Mouse (Mus musculus): ENCODE measurements around the gene Acnat1. TPM values are rescaled to one million over a fixed set of nuclear protein-coding genes. Genes with fewer than 3 reads are reported as not detected.
"Not testable (repeated sequence)": the region's sequence is repeated elsewhere in the genome, so short reads cannot be mapped to it uniquely, and the experiment has no call there.

Acnat1 gene
- polyA plus RNA-seq, 1 experiment from 2014 or later = not detected

DNA sequence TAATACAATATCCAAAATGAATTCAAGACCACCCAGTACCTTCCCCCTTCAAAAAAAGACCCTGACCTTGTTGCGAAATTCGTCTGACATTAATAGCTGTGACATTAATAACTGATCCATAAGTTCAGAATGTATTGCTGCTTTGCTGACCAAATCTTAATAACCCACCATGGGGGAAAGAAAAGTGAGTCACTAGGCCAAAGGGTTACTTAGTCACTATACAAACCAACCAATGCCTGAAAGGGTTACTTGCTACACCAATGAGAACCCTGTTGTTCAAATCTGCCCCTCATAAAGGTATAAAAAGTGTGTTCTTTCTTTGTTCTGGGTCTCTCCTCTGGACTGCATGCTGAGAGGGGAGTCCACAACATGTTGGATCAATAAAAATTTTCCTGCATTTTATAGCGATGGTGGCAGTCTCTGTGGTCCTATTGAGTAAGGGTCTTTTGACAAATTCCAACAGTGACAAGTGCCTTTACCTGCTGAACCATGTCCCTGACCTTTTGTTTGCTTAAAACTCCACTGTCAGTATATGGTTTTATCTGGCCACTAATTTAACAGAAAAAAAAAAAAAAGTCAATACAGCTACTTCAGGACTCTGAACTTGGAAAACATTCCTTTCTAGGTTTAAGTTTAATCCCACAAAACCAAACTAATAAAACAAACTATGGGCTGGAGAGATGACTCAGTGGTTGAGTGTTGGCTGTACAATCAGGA, 12.4 kb upstream of the Acnat1 start:
- H3K4me3 ChIP-seq; H3K4me1 ChIP-seq; H3K4me2 ChIP-seq; H3K27ac ChIP-seq (replicated peaks); ATAC-seq (ENCODE audit: extremely low read depth, insufficient number of reproducible peaks, low FRiP score, low TSS enrichment); H3K27me3 ChIP-seq (replicated peaks); H3K9me3 ChIP-seq; H3K9ac ChIP-seq; H3K36me3 ChIP-seq: not testable (repeated sequence)
- WGBS = 76% methylated on average over 3 of the region's 3 CpGs

DNA sequence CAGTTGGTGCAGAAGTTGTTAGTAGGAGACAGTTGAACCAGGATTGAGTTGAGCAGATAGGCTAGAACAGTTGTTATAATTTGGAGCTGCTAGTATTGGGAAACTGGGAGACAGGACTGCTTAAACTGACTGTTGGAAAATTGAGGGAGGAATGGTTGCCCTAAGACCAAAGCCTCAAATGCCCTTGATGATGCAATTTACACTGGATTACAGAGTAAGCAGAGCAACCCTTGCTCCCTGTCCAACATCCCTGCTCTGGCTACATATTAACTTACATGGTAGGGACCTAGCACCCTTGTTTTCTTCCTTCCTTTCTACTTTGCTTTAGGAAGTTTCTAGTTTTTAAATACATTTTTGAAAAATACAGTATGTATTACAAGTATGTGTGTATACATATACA, 11.7 kb upstream of the Acnat1 start:
- Histone ChIP-seq H3K27ac (replicated peaks) (no peak overlapping the region), H3K4me1 (0 out of 2 replicates have a peak, but pooled peaks cover 2% of the 10 kb centered on the region), H3K27me3 (replicated peaks) (no peaks in the 10 kb centered on the region; the same call in 1 of the 2 replicates), H3K9me3 (no peaks in the 10 kb centered on the region), H3K4me3 (no peak overlapping the region), H3K9ac (no peak overlapping the region), H3K4me2 (no peak overlapping the region), H3K36me3 (no peaks in the 10 kb centered on the region)
- ATAC-seq (ENCODE audit: extremely low read depth, insufficient number of reproducible peaks, low FRiP score, low TSS enrichment) = no peak

DNA sequence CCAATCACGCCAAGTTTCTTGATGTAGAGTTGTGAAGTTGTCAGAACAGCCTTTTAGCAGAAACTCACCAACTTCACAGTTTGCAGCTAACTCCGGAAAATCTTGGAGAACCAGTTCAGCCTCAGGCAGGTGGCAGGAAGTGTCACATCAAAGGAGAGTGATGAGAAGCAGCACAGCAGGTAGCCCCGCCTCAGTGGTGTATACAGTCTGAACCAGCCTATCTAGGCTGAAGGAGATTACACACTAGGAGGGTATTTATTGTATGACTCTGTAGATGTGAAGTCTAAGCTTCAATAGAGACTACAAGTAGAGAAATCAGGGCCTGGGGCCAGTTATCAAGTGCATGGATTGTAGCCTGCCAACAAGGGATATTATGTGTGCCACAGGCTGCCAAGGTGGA, 7.2 kb upstream of the Acnat1 start:
- ATAC-seq (ENCODE audit: extremely low read depth, insufficient number of reproducible peaks, low FRiP score, low TSS enrichment) = no peak
- no peak overlapping the region for H3K4me2 ChIP-seq
- 58% methylated on average over 3 of the region's 3 CpGs for WGBS

DNA sequence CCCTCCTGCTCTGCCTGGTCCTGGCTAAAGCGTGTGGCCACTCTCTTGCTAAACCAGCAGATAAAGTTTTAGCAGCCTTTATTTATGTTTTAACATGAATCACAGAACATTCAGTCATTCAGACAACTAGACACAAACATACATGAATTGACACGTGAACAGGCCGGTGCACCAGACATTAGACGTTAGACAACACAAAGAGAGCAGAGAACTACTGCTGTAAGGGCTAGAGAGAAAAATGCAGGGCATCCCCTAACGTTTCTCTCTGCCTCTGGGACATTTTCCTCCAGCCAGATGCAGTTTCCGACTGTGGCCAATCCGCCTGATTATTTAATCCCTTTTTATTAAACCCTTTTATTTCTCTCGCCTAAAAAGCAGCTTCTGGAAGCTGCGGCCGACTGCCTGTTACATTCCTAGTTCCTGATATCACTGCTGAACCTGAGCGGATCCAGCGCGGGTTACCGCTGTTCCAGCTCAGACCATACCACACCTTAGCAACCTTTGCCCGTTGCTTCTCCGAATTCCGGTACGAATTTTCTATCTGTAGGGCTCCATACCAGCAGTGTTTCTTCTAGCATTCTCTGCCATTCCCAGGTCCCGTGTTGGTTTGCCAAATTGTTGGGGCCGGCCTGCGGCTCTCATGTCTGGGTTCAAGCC, 6.5 kb upstream of the Acnat1 start:
- Histone ChIP-seq H3K4me1 (peaks cover 13% of the 10 kb centered on the region), H3K4me2 (peak overlapping the region; percentile 63), H3K9ac (no peak overlapping the region; the same call in 1 of the 2 replicates), H3K27ac (replicated peaks) (no peak overlapping the region), H3K36me3 (no peaks in the 10 kb centered on the region), H3K4me3 (peak overlapping the region; percentile 30), H3K27me3 (replicated peaks) (no peaks in the 10 kb centered on the region; the same call in 1 of the 2 replicates), H3K9me3 (no peaks in the 10 kb centered on the region)
- no peak for ATAC-seq (ENCODE audit: extremely low read depth, insufficient number of reproducible peaks, low FRiP score, low TSS enrichment)
- 17% methylated on average over 21 of the region's 21 CpGs for WGBS

More for the DNA sequence above, 7.2 kb upstream of the Acnat1 start:
- H3K27me3 ChIP-seq (replicated peaks) = no peaks in the 10 kb centered on the region; the same call in 1 of the 2 replicates
- no peak overlapping the region for H3K9ac ChIP-seq
- no peaks in the 10 kb centered on the region for H3K36me3 ChIP-seq
- peaks cover 13% of the 10 kb centered on the region for H3K4me1 ChIP-seq
- H3K4me3 ChIP-seq = no peak overlapping the region
- H3K9me3 ChIP-seq = no peaks in the 10 kb centered on the region
- no peak overlapping the region for H3K27ac ChIP-seq (replicated peaks)

GRCm38 (mm10) chr4:49479035-49479434, 5.3 kb upstream of the Acnat1 start:
- H3K9ac ChIP-seq; H3K36me3 ChIP-seq; H3K9me3 ChIP-seq; ATAC-seq (ENCODE audit: extremely low read depth, insufficient number of reproducible peaks, low FRiP score, low TSS enrichment); H3K27me3 ChIP-seq (replicated peaks); H3K27ac ChIP-seq (replicated peaks); H3K4me3 ChIP-seq: not testable (repeated sequence)
- Histone ChIP-seq H3K4me2 (0 out of 2 replicates have a peak overlapping the region, but pooled peaks have one; percentile 68), H3K4me1 (peaks cover 13% of the 10 kb centered on the region)
- 50% methylated on average over 2 of the region's 2 CpGs for WGBS

GRCm38 (mm10) chr4:49478118-49478877, 4.6 kb upstream of the Acnat1 start:
- ATAC-seq (ENCODE audit: extremely low read depth, insufficient number of reproducible peaks, low FRiP score, low TSS enrichment) = no peak
- 21% methylated on average over 19 of the region's 19 CpGs for WGBS
- H3K4me3 ChIP-seq = peak overlapping the region; percentile 46
- peak overlapping the region; percentile 68 for H3K4me2 ChIP-seq
- H3K27me3 ChIP-seq (replicated peaks) = no peaks in the 10 kb centered on the region; the same call in 1 of the 2 replicates
- no peaks in the 10 kb centered on the region for H3K9me3 ChIP-seq
- H3K27ac ChIP-seq (replicated peaks) = no peak overlapping the region
- H3K9ac ChIP-seq = peak overlapping the region; percentile 62
- H3K36me3 ChIP-seq = no peaks in the 10 kb centered on the region
- H3K4me1 ChIP-seq = peaks cover 13% of the 10 kb centered on the region

- Histone ChIP-seq H3K4me2 (no peak overlapping the region), H3K9me3 (no peaks in the 10 kb centered on the region), H3K36me3 (no peaks in the 10 kb centered on the region), H3K4me1 (peaks cover 11% of the 10 kb centered on the region), H3K9ac (no peak overlapping the region), H3K4me3 (no peak overlapping the region), H3K27ac (replicated peaks) (no peak overlapping the region), H3K27me3 (replicated peaks) (no peaks in the 10 kb centered on the region)
- ATAC-seq (ENCODE audit: extremely low read depth, insufficient number of reproducible peaks, low FRiP score, low TSS enrichment) = no peak
These were observed 871 bp upstream of the Acnat1 start for GRCm38 (mm10) chr4:49474583-49474982.

- no peaks in the 10 kb centered on the region for H3K4me1 ChIP-seq
- 66% methylated on average over 3 of the region's 3 CpGs for WGBS
- no peak overlapping the region for H3K27ac ChIP-seq (replicated peaks)
- no peaks in the 10 kb centered on the region for H3K36me3 ChIP-seq
- H3K27me3 ChIP-seq (replicated peaks) = no peaks in the 10 kb centered on the region
- no peak overlapping the region for H3K4me2 ChIP-seq
- no peaks in the 10 kb centered on the region for H3K9me3 ChIP-seq
- ATAC-seq (ENCODE audit: extremely low read depth, insufficient number of reproducible peaks, low FRiP score, low TSS enrichment) = no peak
- H3K4me3 ChIP-seq = no peak overlapping the region
- H3K9ac ChIP-seq = no peak overlapping the region
These were observed 4.1 kb downstream of the Acnat1 start for GRCm38 (mm10) chr4:49469435-49470151.

- Histone ChIP-seq H3K27ac (replicated peaks) (no peak overlapping the region), H3K4me1 (no peaks in the 10 kb centered on the region), H3K4me3 (no peak overlapping the region), H3K27me3 (replicated peaks) (no peaks in the 10 kb centered on the region), H3K36me3 (no peaks in the 10 kb centered on the region), H3K9me3 (no peaks in the 10 kb centered on the region), H3K4me2 (no peak overlapping the region), H3K9ac (no peak overlapping the region)
- no peak for ATAC-seq (ENCODE audit: extremely low read depth, insufficient number of reproducible peaks, low FRiP score, low TSS enrichment)
- 81% methylated on average over 6 of the region's 6 CpGs for WGBS
These were observed 6.4 kb downstream of the Acnat1 start for GRCm38 (mm10) chr4:49467360-49467759.

GRCm38 (mm10) chr4:49456171-49456570, 17.5 kb downstream of the Acnat1 start:
- no peak overlapping the region for H3K4me2 ChIP-seq
- no peak overlapping the region for H3K27ac ChIP-seq (replicated peaks)
- no peak for ATAC-seq (ENCODE audit: extremely low read depth, insufficient number of reproducible peaks, low FRiP score, low TSS enrichment)
- no peaks in the 10 kb centered on the region for H3K4me1 ChIP-seq
- H3K4me3 ChIP-seq = no peak overlapping the region
- no peaks in the 10 kb centered on the region for H3K9me3 ChIP-seq
- H3K9ac ChIP-seq = no peak overlapping the region
- H3K27me3 ChIP-seq (replicated peaks) = no peaks in the 10 kb centered on the region
- WGBS = 60% methylated on average over 2 of the region's 2 CpGs
- no peaks in the 10 kb centered on the region for H3K36me3 ChIP-seq
